ENCODE assay signal across 8 mouse cellular contexts in the genomic region with DNA sequence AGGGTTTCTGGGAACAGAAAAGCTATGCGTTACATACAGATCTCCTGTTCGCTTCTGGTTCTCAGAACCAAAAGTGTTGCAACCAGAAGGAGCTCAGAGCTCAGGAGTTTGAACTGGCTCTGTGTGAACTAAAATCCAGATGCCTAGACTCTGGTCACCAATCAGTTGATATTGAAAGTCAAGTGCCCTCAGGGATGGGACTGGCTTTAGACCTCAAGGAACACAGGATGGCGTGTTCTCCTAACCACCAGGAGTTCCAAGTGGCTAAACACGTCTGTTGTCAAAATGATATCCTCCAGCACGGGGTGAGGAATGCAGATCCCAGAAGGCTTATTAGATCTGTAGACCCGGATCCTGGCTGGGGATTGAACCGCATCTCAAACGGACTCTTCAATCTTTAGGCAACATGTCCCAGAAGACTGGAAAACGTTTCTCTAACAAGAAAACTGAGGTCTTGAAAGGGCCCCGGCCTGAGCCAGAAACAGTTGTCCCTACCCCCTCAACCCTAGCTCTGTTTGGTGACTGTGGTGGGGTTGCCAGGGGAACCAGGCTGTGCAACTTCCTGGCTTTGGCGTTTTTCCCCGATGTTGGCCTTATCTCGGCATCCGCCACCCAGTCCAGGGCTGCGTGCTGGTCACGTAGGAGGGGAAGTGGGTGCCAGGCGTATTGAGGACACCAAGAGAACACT. TPM values are rescaled to one million over a fixed set of nuclear protein-coding genes. Genes with fewer than 3 reads are reported as not detected.
DNase-seq lines count a peak whose midpoint lies in the region; ATAC-seq and TF ChIP-seq lines count a peak whose summit lies in the region.

No protein-coding gene starts in this region.

- peaks cover 7% of the 10 kb centered on the region for H3K4me1 ChIP-seq in bone marrow, adult 2 months (ENCODE audit: control insufficient read depth, insufficient read depth, low read length)
- H3K4me1 ChIP-seq in limb, embryonic 15.5 days, result peaks cover 12% of the 10 kb centered on the region; the same call in 1 of the 2 replicates

- no peak; the same call in 1 of the 2 replicates for TF ChIP-seq POLR2A in bone marrow, adult 2 months (IDR thresholded peaks at IDR 0.05; ENCODE audit: borderline replicate concordance, control insufficient read depth, low read depth, low read length)

- ATAC-seq in limb, embryonic 15.5 days (ENCODE audit: insufficient number of reproducible peaks, low FRiP score, low TSS enrichment, low read depth), result no peak

- under 1% methylated on average over 17 of the region's 17 CpGs for WGBS in bone marrow, adult 2 months
- 65% methylated on average over 17 of the region's 17 CpGs for WGBS in limb, embryonic 15.5 days

- H3K27ac ChIP-seq in bone marrow, adult 2 months (ENCODE audit: control insufficient read depth, insufficient read depth, low read depth, low read length, poor library complexity), result peak overlapping the region; percentile 78
- peak overlapping the region; percentile 57 for H3K27ac ChIP-seq in limb, embryonic 15.5 days

- no peaks in the 10 kb centered on the region for H3K9me3 ChIP-seq in limb, embryonic 15.5 days

- peak; percentile 53 for DNase-seq in kidney, adult 11 months
- DNase-seq in kidney, adult 18-20 months, result no peak
- DNase-seq in heart, postnatal 14 days, result peak; percentile 72 to 75
- DNase-seq in natural killer cell, adult 2 months (ENCODE audit: low spot score in 2 of 2), result peak; percentile 91 to 96
- no peak for DNase-seq in urinary bladder, postnatal 10 days (ENCODE audit: low spot score)
- no peak for DNase-seq in right cerebral cortex, postnatal 4 days

- no peaks in the 10 kb centered on the region for H3K27me3 ChIP-seq in limb, embryonic 15.5 days

- TF ChIP-seq CTCF in bone marrow, adult 2 months (IDR thresholded peaks at IDR 0.05; ENCODE audit: control insufficient read depth, insufficient read depth, low read length), result no peak

- intact Hi-C loops in heart, postnatal 14 days (cut with DNase I), result no loop called here

- H3K4me2 ChIP-seq in limb, embryonic 15.5 days, result no peak overlapping the region

- H3K4me3 ChIP-seq in bone marrow, adult 2 months (replicated peaks; ENCODE audit: control insufficient read depth, low read depth, low read length), result peak overlapping the region; percentile 4
- H3K4me3 ChIP-seq in limb, embryonic 15.5 days, result no peak overlapping the region

- no peaks in the 10 kb centered on the region; the same call in 1 of the 2 replicates for H3K36me3 ChIP-seq in limb, embryonic 15.5 days

- no peak overlapping the region for H3K9ac ChIP-seq in limb, embryonic 15.5 days

RNA-seq across cellular contexts. Expression of a gene that starts 6.9 kb away (rescaled TPM):
- 0.47 and 5.2 TPM in 2 replicates for polyA plus RNA-seq in bone marrow, adult 2 months (2011; ENCODE audit: insufficient read depth, insufficient read length, low replicate concordance, missing spikeins)
- 1 to 10 TPM in 1 of 2 experiments, under 1 TPM in 1; 0.63 to 2.0 TPM for total RNA-seq in heart, postnatal 14 days (2021)
- polyA plus RNA-seq in limb, embryonic 15.5 days (2015; fragmentation: Nextera tagmentation; extraction: Ambion mirVana), result 2.2 and 2.3 TPM in 2 replicates

RNA-seq across cellular contexts. Expression of a gene that starts 13.8 kb away (rescaled TPM):
- 66.2 and 153 TPM in 2 replicates for polyA plus RNA-seq in bone marrow, adult 2 months (2011; ENCODE audit: insufficient read depth, insufficient read length, low replicate concordance, missing spikeins)
- 100 to 1,000 TPM; 110 to 117 TPM for total RNA-seq in heart, postnatal 14 days (2021)
- 233 and 277 TPM in 2 replicates for polyA plus RNA-seq in limb, embryonic 15.5 days (2015; fragmentation: Nextera tagmentation; extraction: Ambion mirVana)

RNA-seq across cellular contexts. Expression of a gene that starts 32.1 kb away (rescaled TPM):
- polyA plus RNA-seq in bone marrow, adult 2 months (2011; ENCODE audit: insufficient read depth, insufficient read length, low replicate concordance, missing spikeins), result 3.1 and 3.7 TPM in 2 replicates
- under 1 TPM; 0.49 to 0.76 TPM for total RNA-seq in heart, postnatal 14 days (2021)
- 39.6 and 41.0 TPM in 2 replicates for polyA plus RNA-seq in limb, embryonic 15.5 days (2015; fragmentation: Nextera tagmentation; extraction: Ambion mirVana)

RNA-seq across cellular contexts. Expression of a gene that starts 38.5 kb away (rescaled TPM):
- polyA plus RNA-seq in bone marrow, adult 2 months (2011; ENCODE audit: insufficient read depth, insufficient read length, low replicate concordance, missing spikeins), result 1.7 and 5.4 TPM in 2 replicates
- 1 to 10 TPM in 1 of 2 experiments, under 1 TPM in 1; 0.98 to 1.1 TPM for total RNA-seq in heart, postnatal 14 days (2021)
- polyA plus RNA-seq in limb, embryonic 15.5 days (2015; fragmentation: Nextera tagmentation; extraction: Ambion mirVana), result 0.47 and 0.52 TPM in 2 replicates

RNA-seq across cellular contexts. Expression of a gene that starts 42.1 kb away (rescaled TPM):
- not detected in 2 replicates for polyA plus RNA-seq in bone marrow, adult 2 months (2011; ENCODE audit: insufficient read depth, insufficient read length, low replicate concordance, missing spikeins)
- under 1 TPM in 1 of 2 experiments, not detected in 1; 0.15 TPM for total RNA-seq in heart, postnatal 14 days (2021)
- 3.7 and 3.8 TPM in 2 replicates for polyA plus RNA-seq in limb, embryonic 15.5 days (2015; fragmentation: Nextera tagmentation; extraction: Ambion mirVana)

Comparison
In these comparisons a context has a peak if more than half of its experiments do, and no peak if none do; other contexts are left out.
1. DNase-seq: peak in kidney, adult 11 months (single experiment), heart, postnatal 14 days (2 of 2) and natural killer cell, adult 2 months (2 of 2); none in kidney, adult 18-20 months (single experiment), urinary bladder, postnatal 10 days (single experiment) and right cerebral cortex, postnatal 4 days (single experiment).